ENCODE assay signal across 9 mouse cellular contexts in genomic region chr5:107200221-107200635, GRCm38 (mm10).
DNase-seq lines count a peak whose midpoint lies in the region; ATAC-seq lines count a peak whose summit lies in the region.
"Had no signal": no experiment of that assay in that cellular context is flagged by ENCODE, and none has a peak within 500 bp of the region (broad histone marks: within the 10 kb centered on the region; RNA-seq: fewer than 3 reads in every experiment).

No protein-coding gene starts in this region.

- H3K4me3 ChIP-seq in kidney, embryonic 14.5 days (ENCODE audit: low read length) = no peak overlapping the region
- H3K4me3 ChIP-seq in brown adipose tissue, adult 24 weeks (ENCODE audit: insufficient read depth, low read depth, low read length) = no peak overlapping the region
- H3K4me3 ChIP-seq in limb, embryonic 12.5 days (replicated peaks) = no peak overlapping the region
- H3K4me3 ChIP-seq: midbrain, embryonic 12.5 days had no signal

- no peaks in the 10 kb centered on the region for H3K36me3 ChIP-seq in kidney, embryonic 14.5 days (ENCODE audit: control insufficient read depth, insufficient read depth, low read length)
- no peaks in the 10 kb centered on the region for H3K36me3 ChIP-seq in limb, embryonic 12.5 days
- H3K36me3 ChIP-seq: midbrain, embryonic 12.5 days had no signal

- H3K27me3 ChIP-seq in kidney, embryonic 14.5 days (ENCODE audit: control insufficient read depth, insufficient read depth, low read length) = no peaks in the 10 kb centered on the region
- H3K27me3 ChIP-seq in limb, embryonic 12.5 days = no peaks in the 10 kb centered on the region
- H3K27me3 ChIP-seq: midbrain, embryonic 12.5 days; Patski had no signal

- 51% methylated on average over 10 of the region's 10 CpGs for WGBS in kidney, embryonic 14.5 days
- 27% methylated on average over 10 of the region's 10 CpGs for WGBS in limb, embryonic 12.5 days

- no peak overlapping the region for H3K4me2 ChIP-seq in kidney, embryonic 14.5 days (replicated peaks; ENCODE audit: low read depth, low read length)
- peak overlapping the region; percentile 29 for H3K4me2 ChIP-seq in limb, embryonic 12.5 days
- H3K4me2 ChIP-seq: midbrain, embryonic 12.5 days had no signal

- H3K4me1 ChIP-seq in kidney, embryonic 14.5 days (ENCODE audit: control insufficient read depth, insufficient read depth, low read length) = peaks cover 34% of the 10 kb centered on the region
- H3K4me1 ChIP-seq in brown adipose tissue, adult 24 weeks (ENCODE audit: control insufficient read depth, insufficient read depth, insufficient read length, low read length) = peaks cover 50% of the 10 kb centered on the region
- peaks cover 74% of the 10 kb centered on the region for H3K4me1 ChIP-seq in limb, embryonic 12.5 days (replicated peaks)

- H3K9me3 ChIP-seq in kidney, embryonic 14.5 days (ENCODE audit: control insufficient read depth, low read length) = no peaks in the 10 kb centered on the region
- H3K9me3 ChIP-seq in limb, embryonic 12.5 days = no peaks in the 10 kb centered on the region
- H3K9me3 ChIP-seq: midbrain, embryonic 12.5 days had no signal

- ATAC-seq in kidney, embryonic 14.5 days (ENCODE audit: low FRiP score, low TSS enrichment) = peak; percentile 33
- ATAC-seq in limb, embryonic 12.5 days (ENCODE audit: insufficient number of reproducible peaks, insufficient read depth, low FRiP score, low TSS enrichment, low read depth) = peak; percentile 75
- ATAC-seq: Patski had no signal

- peak overlapping the region; percentile 77; the same call in 1 of the 2 replicates for H3K27ac ChIP-seq in kidney, embryonic 14.5 days (ENCODE audit: low read depth, low read length)
- H3K27ac ChIP-seq in brown adipose tissue, adult 24 weeks (replicated peaks; ENCODE audit: low read depth, low read length) = peak overlapping the region; percentile 41
- peak overlapping the region; percentile 90 for H3K27ac ChIP-seq in limb, embryonic 12.5 days
- H3K27ac ChIP-seq: midbrain, embryonic 12.5 days had no signal

- DNase-seq in kidney, adult 8-10 months = no peak
- peak; percentile 96 for DNase-seq in 3T3-L1 (ENCODE audit: low read depth, low spot score)
- DNase-seq in spleen, adult 12 weeks (ENCODE audit: low spot score) = no peak
- DNase-seq in spleen, postnatal 10 days (ENCODE audit: low spot score in 2 of 2) = no peak

- H3K9ac ChIP-seq in kidney, embryonic 14.5 days (ENCODE audit: low read depth, low read length) = no peak overlapping the region
- no peak overlapping the region; the same call in 1 of the 2 replicates for H3K9ac ChIP-seq in limb, embryonic 12.5 days (replicated peaks)
- H3K9ac ChIP-seq: midbrain, embryonic 12.5 days had no signal
